Mouse (Mus musculus) Muller cell, postnatal 12 days (primary cell): ENCODE measurements around the gene Tmem41b.
"Not testable (repeated sequence)": the region's sequence is repeated elsewhere in the genome, so short reads cannot be mapped to it uniquely, and the experiment has no call there.

ENCODE experiments used
- DNase-seq: peaks from one replicate; pipeline ENCODE4 v3.0.0-alpha.2; 2015; ENCODE audit errors: inconsistent ontology term

Tmem41b gene

DNA sequence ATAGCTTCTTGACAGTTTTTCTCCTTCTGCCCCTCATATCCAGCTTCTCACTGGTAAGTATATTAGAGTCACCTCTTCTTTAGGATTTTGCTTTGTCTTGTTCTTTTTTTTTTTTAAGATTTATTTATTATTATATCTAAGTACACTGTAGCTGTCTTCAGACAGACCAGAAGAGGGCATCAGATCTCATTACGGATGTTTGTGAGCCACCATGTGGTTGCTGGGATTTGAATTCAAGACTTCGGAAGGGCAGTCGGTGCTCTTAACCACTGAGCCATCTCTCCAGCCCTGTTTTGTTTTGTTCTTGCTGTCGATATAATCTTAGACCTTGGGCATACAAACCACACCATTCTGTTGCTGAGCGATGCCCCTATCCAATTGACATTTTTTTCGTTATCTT, at the start of gene Tmem41b:
Gene Tmem41b (minus strand): TSS at position 155 of the 400 bp plus-strand sequence.
- DNase-seq = not testable (repeated sequence)

DNA sequence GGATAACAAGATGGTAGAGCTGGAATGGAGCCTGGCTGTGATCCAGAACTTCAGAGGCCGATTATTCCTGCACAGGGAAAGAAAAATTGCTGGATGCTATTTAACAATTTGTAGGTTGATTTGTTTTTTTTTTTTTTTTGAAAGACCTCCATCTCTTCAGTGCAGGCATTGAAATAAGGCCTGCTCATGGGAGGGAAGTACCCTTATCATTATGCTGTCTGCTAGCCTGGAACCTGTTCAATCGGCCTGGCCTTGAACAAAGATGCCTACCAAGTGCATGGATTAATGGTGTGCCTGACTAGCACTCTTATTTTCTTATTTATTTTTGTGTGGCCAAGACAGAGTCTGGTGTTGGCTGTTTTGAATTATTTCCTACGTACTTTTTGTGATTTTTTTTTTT, 43.6 kb upstream of the Tmem41b start:
- no peak for DNase-seq

DNA sequence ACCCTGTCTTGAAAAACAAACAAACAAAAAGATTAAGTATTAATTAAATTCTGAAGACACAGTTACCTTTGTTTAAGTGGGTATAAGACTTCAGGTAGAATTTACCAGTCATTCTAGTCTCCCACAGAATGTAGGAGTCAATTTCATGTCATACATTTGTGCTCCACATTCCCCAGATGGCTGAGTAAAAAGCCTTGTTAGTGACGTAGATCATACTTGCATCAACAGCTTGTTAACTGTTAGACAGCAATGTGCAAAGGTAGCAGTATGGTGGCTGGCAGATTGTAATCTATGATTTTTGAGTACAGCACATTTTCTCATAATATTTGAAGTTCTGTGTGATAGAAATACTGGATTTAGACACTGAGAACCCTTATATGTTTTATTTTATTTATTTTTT, 42.1 kb upstream of the Tmem41b start:
- DNase-seq = no peak

GRCm38 (mm10) chr7:110026594-110026993, 39.9 kb upstream of the Tmem41b start:
- no peak for DNase-seq

- DNase-seq = no peak
Observed at GRCm38 (mm10) chr7:110023553-110023952, 36.8 kb upstream of the Tmem41b start.

DNA sequence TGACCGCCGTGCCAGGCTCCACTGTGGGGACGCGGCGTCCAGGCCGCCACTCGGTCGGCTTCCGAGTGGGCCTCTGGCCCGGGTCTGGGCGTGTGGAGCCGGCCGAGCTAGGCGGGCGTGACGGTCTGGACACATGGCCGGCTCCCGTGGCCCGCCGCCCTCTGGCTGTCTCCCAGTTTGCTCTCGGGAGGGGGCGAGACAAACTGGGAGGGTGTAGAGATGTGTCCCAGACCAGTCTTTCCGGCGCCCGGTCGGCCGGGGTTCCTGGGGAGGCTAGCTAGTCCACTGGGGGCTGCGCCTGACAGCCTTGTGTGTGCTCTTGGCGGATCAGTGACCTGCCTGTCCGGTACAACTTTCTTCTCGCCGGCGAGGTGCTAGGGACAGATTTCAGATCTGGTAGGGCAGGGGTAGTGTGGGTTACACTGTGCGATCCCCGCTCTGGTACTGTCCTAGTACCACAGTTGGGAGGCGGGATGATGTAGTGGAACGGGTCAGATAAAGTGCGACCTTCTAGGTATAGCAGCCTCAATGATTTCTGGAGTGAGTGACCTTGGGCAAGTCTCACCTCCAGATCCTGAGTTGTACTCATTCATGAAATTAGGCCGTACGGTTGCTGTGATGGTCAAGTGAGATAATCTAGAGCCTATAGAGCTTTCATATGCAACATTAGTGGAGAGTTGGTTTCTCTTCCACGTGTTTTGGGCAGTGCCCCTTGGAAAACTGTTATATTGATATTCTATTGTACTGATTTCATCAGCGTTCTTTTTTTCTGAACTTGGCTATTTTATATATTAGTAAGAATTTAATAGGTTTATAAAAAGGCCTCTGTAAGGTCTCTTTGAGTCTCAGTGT, 32.1 kb upstream of the Tmem41b start:
- DNase-seq = peak; percentile 80

DNA sequence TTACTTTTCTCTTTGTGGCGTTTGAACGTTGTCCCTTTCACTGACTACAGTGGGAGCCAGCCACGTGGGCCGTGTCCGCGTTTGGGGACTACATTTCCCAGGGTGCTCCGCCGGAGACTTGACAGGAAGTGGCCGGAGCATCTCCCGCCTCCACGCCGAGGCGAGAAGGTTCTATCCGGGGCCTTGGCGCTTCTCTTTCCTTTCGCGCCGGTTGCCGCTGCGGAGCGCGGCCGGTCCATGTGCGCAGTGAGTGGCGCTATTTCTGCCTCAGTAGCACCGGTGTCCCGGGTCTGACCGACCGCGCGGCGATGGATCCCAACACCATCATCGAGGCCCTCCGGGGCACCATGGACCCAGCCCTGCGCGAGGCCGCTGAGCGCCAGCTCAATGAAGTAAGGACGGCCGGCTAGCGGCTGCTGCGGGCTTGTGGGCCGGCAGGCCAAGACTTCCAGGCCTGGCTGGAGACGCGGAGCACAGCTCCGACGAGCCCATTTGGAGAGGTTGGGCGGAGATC, 31.4 kb upstream of the Tmem41b start, which contains the start of gene Ipo7:
Gene Ipo7 (plus strand): TSS at position 158 of the 514 bp plus-strand sequence.
- DNase-seq = peak; percentile 91

DNA sequence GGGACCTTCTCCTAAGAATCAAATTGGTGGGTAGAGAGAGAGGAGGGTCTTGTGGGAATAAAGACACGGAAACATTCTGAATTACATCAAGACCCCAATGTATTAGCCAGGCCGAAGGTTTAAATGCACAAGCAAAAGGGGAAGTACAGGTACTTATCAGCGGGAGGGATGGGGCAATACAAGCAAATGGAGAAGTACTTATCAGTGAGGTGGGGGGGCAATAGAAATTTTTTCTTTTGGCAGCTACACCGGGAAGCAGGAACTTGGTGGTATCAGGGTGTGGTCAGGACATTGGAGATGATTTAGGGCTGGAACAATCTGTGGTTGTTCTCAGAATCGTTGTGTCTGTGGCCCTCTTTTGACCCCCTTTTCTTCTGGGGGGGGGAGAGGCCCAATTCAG, 27.5 kb upstream of the Tmem41b start:
- no peak for DNase-seq

GRCm38 (mm10) chr7:110011417-110011816, 24.7 kb upstream of the Tmem41b start:
- DNase-seq = no peak

DNA sequence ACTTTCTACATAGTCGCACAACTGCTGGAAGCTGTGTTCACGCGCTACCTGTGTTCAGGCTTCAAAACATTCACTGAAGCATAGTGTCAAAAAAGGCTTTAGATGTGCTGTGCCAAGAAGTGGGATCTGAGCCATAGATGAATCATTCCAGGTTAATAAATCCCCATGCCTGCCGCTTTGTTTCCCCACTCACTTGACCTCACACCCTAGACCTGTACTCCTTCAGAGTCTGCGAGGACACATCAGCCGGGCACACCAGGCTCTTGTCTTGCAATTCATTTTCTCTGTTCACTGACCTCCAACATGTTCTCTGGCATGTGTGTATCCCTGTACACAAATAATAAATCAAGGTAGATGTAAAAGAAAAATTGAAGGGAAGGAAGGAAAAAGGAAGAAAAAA, 22.4 kb upstream of the Tmem41b start:
- no peak for DNase-seq

- no peak for DNase-seq
Observed at GRCm38 (mm10) chr7:110008513-110008912, 21.8 kb upstream of the Tmem41b start.

DNA sequence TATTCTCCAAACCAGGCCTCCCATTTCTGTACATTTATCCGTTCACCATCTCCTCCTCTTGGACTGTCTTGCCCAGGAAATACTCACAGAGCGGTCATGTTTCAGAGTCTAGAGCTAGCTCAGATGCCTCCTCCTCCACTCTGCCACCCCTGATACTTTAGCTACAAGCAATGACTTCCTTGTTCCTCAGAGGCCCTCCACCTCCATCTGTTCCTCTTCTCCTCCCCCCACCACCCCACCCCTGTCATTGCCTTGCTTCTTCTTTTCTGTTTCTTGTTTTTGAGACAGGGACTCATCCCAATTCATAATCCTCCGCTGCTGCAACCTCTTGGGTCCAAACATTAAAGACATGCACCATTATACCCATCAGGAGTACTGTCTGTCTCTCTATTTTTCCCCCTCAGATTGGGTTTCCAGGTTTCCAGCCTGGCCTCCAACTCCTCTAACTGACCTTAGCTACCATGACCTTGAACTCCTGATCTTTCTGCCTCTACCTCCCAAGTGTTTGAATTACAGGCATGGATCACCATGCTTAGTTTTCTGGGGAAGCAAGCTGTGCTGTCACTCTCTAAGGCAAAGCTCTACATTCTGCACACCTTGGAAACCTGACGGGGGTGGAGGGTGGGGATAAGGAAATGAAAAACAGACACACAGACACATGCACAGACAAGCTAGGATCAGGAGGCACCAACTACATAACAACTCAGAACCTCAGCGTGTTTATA, 19.9 kb upstream of the Tmem41b start:
- no peak for DNase-seq

GRCm38 (mm10) chr7:110005976-110006375, 19.2 kb upstream of the Tmem41b start:
- peak; percentile 64 for DNase-seq

DNA sequence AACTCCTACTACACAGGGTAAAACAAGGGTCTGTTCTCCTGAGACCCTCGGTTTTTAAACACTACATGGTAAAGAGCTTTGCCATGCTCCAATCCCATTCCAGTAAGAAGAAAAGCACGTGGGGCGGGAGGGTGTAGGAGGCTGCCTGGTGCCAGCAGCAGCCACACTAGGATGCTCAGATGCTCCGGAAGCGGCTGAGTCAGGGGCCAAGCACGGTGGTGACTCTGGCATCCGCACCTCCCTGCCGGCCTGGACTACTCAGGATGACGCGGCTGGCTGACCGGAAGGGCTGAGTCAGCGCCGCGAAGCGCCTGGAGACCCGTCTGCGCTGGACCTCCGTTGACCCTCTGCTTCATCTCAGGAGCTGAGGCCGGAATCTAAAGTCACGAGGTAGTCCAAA, 16.2 kb upstream of the Tmem41b start:
- DNase-seq = peak; percentile 94

DNA sequence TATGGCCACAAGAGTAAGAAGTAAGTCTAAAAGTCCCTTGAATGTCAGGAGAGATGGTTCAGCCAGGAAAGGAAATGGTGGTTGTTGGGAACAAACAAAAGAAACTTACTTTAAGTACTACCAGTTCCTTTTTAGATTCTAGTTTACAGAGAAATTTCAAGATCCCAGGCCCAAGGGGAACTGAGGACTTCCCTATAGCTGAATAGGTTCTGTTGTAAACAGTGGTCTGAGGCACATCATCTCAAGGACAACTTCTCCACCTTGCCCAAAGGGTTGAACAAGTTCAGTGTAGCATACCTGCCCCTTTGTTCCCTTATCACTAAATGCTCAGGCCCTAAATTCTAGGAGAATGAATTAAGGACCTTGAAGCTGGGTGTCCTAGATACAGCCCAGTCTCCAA, 15.4 kb upstream of the Tmem41b start:
- no peak for DNase-seq

- no peak for DNase-seq
Observed at GRCm38 (mm10) chr7:109998388-109998787, 11.7 kb upstream of the Tmem41b start.

GRCm38 (mm10) chr7:109993157-109993959, 6.6 kb upstream of the Tmem41b start:
- peak; percentile 95 for DNase-seq

DNA sequence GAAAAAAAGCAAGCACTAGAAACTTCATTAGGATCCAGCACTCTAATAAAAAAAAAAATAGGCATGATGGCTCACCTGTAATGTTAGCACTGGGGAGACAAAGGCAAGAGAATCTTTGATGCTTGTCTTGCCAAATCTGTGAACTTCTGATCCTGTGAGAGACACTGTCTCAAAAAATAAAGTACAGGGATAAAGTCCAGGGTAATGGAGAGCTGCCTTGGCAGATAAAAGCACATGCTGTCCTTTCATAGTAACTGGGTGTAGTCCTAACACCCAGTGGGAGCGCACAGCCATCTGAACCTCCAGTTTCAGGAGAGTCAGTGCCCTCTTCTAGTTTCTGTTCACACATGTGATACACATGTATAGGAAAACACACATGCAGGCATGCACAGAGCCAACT, 4.6 kb upstream of the Tmem41b start:
- no peak for DNase-seq

DNA sequence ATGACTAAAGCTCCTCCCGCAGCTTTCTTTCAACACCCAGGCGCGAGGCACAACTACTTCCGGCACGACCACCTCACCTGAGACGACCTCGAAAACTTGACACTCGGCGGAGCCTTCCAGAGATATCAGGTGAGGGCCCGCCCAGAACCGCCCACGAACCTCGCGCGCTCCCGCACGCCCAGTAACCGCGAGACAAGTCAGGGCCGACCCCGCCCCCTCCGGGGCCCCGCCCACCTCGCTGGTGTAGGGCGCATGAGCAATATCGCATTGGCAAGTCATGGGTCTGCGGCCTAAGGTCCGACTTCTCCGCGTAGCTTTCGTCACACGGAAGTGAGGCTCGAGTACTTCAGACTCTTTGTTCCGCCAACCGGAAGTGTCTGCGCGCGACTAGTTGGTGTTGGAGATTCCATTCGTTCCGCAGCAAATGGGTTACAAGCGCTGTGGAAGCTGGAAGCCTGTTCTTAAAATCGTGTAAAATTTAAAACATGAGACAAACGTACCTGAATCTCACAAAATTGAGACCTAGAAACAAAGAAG, 528 bp downstream of the Tmem41b start:
- DNase-seq = peak; percentile 100

DNA sequence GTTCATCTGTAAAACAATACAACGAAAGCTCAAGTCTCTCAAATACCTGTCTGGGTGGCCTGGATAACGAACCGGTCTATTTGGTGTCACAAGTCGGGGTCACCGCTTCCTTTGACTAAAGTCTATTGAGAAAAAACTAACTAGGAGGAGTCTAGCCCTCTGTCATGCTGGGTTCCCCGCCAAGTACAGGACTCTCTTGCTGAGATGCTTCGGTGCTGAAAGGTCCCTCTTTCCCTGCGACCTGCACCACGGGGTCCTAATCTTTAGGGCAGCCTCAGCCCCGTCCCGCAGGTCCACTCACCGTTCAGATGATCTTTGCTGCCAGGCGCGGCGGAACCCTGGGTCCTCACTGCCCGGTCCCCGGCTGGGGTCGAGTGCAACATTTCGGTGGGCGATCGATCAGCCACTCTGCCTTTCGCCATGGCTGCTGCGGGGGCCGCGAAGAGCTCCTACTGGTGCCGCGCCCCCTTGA, 1.0 kb downstream of the Tmem41b start:
- DNase-seq = no peak

DNA sequence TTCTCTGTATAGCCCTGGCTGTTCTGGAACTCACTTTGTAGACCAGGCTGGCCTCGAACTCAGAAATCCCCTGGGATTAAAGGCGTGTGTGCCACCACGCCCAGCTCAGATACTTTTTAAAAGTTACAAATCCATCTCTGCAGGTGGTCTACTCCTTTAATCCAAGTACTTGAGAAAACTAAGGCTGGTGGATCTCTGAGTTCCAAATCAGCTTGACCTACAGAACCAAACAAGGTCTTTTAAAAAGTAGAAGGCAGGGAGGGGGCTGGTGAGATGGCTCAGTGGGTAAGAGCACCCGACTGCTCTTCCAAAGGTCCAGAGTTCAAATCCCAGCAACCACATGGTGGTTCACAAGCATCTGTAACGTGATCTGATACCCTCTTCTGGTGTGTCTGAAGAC, 2.1 kb downstream of the Tmem41b start:
- DNase-seq = not testable (repeated sequence)
